Mouse (Mus musculus) stomach, postnatal 0 days (tissue): ENCODE measurements at regions not wholly inside any gene's neighbourhood (a gene's known extent, or its start where the extent isn't known, plus 50 kb on each side); places are given as distances from the start of the nearest gene placed in this dataset.

Experiments used
- CTCF ChIP-seq: IDR thresholded peaks from 2 replicates; pipeline ENCODE4 v1.5.1; 2016; ENCODE audit warnings: antibody characterized with exemption, low read depth, mild to moderate bottlenecking, moderate library complexity
- EP300 ChIP-seq: optimal IDR thresholded peaks from 2 replicates; pipeline ENCODE3; 2016; ENCODE audit warnings: antibody characterized with exemption

DNA sequence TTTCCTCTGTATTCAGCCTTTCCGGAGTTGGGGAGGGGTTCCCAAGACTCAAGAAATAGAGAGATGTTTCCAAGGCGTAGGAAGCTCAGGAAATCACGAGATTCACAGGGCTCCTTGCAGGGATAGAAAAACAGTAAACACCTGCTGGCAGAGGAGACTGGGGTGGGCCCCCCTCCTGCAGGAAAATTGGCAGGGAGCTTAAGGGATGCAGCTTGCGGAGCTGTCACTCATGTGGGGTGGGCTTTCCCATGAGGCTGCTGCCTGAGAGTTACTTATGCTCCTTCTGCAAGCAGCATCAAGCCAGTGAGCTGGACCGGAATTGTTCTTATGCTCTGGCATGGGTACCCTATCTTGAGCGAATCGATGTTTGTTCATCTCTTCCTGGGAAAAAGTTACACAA is 116.6 kb downstream of the Dhx35 start:
- TF ChIP-seq EP300 (no peak), CTCF (no peak)
